24 mouse cellular contexts compared by ENCODE assay signal in the genomic region with DNA sequence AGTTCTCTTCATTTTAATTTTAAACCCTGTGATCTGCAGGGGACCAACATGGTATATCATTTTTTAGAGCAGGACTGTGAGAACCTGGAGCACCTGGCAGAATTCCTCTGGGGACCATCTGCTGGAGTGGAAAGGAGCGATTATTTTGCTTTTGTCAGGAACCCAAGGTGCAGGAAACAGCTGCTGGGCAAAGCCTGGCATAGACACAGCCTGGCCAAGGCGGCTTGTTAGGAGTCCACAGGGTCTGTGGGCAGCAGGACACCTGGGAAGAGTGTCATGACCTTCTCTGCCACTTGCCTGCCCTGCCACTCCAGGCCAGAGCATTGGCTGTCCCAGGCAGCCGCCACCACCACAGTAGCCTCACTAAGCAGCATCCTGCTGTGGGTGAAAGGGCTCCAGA.
"Had no signal": no experiment of that assay in that cellular context is flagged by ENCODE, and none has a peak within 500 bp of the region (broad histone marks: within the 10 kb centered on the region; RNA-seq: fewer than 3 reads in every experiment).

No protein-coding gene starts in this region.

- H3K4me3 ChIP-seq: left cerebral cortex, adult 2 months; limb, embryonic 12.5 days; limb, embryonic 15.5 days; liver, embryonic 12.5 days; liver, embryonic 15.5 days; lung, embryonic 15.5 days; megakaryocyte, embryonic 14.5 days; midbrain, embryonic 10.5 days; midbrain, embryonic 13.5 days; myocyte; neural tube, embryonic 13.5 days; stomach, embryonic 15.5 days had no signal

- H3K36me3 ChIP-seq: limb, embryonic 12.5 days; limb, embryonic 15.5 days; liver, embryonic 12.5 days; liver, embryonic 15.5 days; lung, embryonic 15.5 days; midbrain, embryonic 10.5 days; midbrain, embryonic 13.5 days; neural tube, embryonic 13.5 days; stomach, embryonic 15.5 days had no signal

- H3K4me2 ChIP-seq: limb, embryonic 12.5 days; limb, embryonic 15.5 days; liver, embryonic 12.5 days; liver, embryonic 15.5 days; lung, embryonic 15.5 days; midbrain, embryonic 13.5 days; neural tube, embryonic 13.5 days; stomach, embryonic 15.5 days had no signal

- H3K4me1 ChIP-seq: limb, embryonic 15.5 days; liver, embryonic 12.5 days; liver, embryonic 15.5 days; lung, embryonic 15.5 days; megakaryocyte, embryonic 14.5 days; midbrain, embryonic 10.5 days; midbrain, embryonic 13.5 days; neural tube, embryonic 13.5 days had no signal

- H3K27me3 ChIP-seq: limb, embryonic 15.5 days; liver, embryonic 12.5 days; liver, embryonic 15.5 days; midbrain, embryonic 13.5 days; neural tube, embryonic 13.5 days; stomach, embryonic 15.5 days had no signal

- DNase-seq: kidney, postnatal 36 days; layer of hippocampus, postnatal 36 days; left cerebral cortex, postnatal 4 days; lung, adult 18-20 months; lung, postnatal 10 days; lung, postnatal 36 days; retina, postnatal 1 day; right cerebral cortex, postnatal 25 days; spleen, adult 18-20 months; thymus, postnatal 36 days had no signal

- ATAC-seq: liver, embryonic 12.5 days; midbrain, embryonic 13.5 days; midbrain, embryonic 16.5 days had no signal

- H3K9me3 ChIP-seq: limb, embryonic 12.5 days; limb, embryonic 15.5 days; liver, embryonic 12.5 days; liver, embryonic 15.5 days; lung, embryonic 15.5 days; midbrain, embryonic 10.5 days; midbrain, embryonic 13.5 days; neural tube, embryonic 13.5 days; stomach, embryonic 15.5 days had no signal

- H3K27ac ChIP-seq: kidney, postnatal 0 days; left cerebral cortex, adult 2 months; limb, embryonic 12.5 days; limb, embryonic 15.5 days; liver, embryonic 12.5 days; liver, embryonic 15.5 days; lung, embryonic 15.5 days; midbrain, embryonic 10.5 days; midbrain, embryonic 13.5 days; neural tube, embryonic 13.5 days; stomach, embryonic 15.5 days had no signal

- H3K9ac ChIP-seq: limb, embryonic 12.5 days; limb, embryonic 15.5 days; liver, embryonic 12.5 days; liver, embryonic 15.5 days; lung, embryonic 15.5 days; midbrain, embryonic 13.5 days; neural tube, embryonic 13.5 days; stomach, embryonic 15.5 days had no signal
